Mouse (Mus musculus): Measurements from ENCODE around the gene Rab3il1. TPM values are rescaled to one million over a fixed set of nuclear protein-coding genes. Genes with fewer than 3 reads are reported as not detected.

The Rab3il1 gene
- total and polyA plus RNA-seq, 2 experiments from 2014 or later, result 19.7 to 22.2 TPM

DNA sequence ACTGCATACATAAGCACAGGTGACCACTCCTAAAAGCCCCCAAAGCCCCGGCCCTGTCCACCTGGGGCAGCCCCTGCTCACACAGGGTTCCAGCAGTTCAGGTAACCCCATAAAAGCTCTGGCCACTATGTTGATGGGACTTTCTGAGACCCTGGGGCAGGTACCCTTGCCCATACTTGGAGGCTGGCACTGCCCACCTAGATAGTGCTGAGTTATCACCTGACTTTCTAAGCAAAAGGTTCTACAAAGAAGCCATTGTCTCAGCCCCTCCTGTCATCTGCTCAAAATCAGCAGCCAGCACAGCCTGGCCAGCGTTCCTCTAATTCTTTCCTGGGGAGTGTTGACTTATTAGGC is 3.4 kb upstream of the Rab3il1 start:
- H3K9me3 ChIP-seq (ENCODE audit: low read length), result no peaks in the 10 kb centered on the region
- H3K4me3 ChIP-seq (ENCODE audit: low read length), result no peak overlapping the region
- ATAC-seq (no peak), DNase-seq (ENCODE audit: low spot score) (no peak)
- no peak for TF ChIP-seq CTCF (IDR thresholded peaks at IDR 0.05; ENCODE audit: low read depth)
- H3K27ac ChIP-seq, result no peak overlapping the region
- no peaks in the 10 kb centered on the region for H3K4me1 ChIP-seq (ENCODE audit: insufficient read depth, low read length)
- H3K27me3 ChIP-seq (ENCODE audit: insufficient read depth, low read length), result no peaks in the 10 kb centered on the region
- no peaks in the 10 kb centered on the region for H3K36me3 ChIP-seq (ENCODE audit: insufficient read depth, low read length)
- WGBS, result 78% methylated on average over 2 of the region's 2 CpGs
- H3K9ac ChIP-seq (replicated peaks; ENCODE audit: low read length), result no peak overlapping the region
- no peak overlapping the region for H3K4me2 ChIP-seq (ENCODE audit: low read depth, low read length)

DNA sequence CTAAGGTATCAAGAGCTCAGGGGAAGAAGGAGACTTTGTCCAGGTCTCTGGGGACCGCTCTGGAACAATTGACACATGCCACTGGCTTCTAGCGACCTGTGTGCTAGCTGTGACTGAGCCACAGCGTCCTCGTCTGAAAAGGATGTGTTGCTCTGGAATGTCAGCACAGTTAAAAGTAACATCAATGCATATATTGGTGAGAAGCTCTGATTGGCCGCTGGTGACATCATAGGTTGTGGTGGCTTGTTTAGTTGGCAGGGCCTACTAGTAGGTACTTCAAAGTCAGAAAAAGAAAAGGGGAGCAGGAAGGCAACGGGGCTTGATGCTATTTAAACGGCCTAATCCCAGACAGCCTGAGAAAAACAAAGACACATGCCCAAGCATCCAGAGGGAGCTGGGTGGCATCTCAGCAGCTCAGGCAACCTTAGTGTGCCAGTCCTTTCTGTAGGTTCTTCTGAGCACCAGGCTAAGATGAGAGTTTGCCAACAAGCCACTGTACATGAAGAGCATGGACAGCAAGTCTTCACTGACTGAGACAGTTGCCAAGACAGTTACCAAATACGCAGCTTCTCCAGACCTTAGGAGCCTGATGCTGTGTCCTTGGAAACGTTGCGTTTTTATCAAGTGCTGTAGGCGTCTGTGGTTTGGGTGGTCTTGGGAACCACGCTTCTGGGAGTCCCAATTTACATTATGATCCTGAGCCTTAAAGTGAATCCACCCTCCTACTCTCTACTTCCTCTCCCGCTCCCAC is 2.6 kb upstream of the Rab3il1 start:
- Histone ChIP-seq H3K4me3 (ENCODE audit: low read length) (no peak overlapping the region), H3K4me1 (ENCODE audit: insufficient read depth, low read length) (no peaks in the 10 kb centered on the region), H3K36me3 (ENCODE audit: insufficient read depth, low read length) (no peaks in the 10 kb centered on the region), H3K9ac (replicated peaks; ENCODE audit: low read length) (no peak overlapping the region), H3K4me2 (ENCODE audit: low read depth, low read length) (no peak overlapping the region), H3K27me3 (ENCODE audit: insufficient read depth, low read length) (no peaks in the 10 kb centered on the region), H3K9me3 (ENCODE audit: low read length) (no peaks in the 10 kb centered on the region), H3K27ac (no peak overlapping the region)
- ATAC-seq (no peak), DNase-seq (ENCODE audit: low spot score) (no peak)
- WGBS, result 64% methylated on average over 13 of the region's 13 CpGs
- no peak for TF ChIP-seq CTCF (IDR thresholded peaks at IDR 0.05; ENCODE audit: low read depth)

DNA sequence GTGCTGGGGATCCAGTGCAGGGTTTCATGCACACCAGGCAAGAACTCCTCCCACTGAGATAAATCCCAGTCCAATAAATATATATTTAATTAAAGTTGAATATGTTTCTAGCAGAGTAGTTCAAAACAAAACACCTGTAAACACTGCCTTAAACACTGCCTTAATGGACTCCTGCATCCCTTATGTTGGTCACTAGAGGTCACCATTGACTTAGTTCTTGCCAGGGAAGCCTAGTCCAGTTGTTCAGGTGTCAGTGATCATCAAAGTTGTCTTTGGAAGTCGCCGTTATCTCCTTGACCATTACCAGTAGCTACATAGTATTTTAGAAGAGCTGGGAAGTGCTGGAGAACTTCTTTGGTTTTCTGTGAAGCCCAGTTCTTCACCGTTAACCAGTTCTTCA is 1.1 kb upstream of the Rab3il1 start:
- H3K9ac ChIP-seq (replicated peaks; ENCODE audit: low read length), result no peak overlapping the region
- H3K4me2 ChIP-seq (ENCODE audit: low read depth, low read length), result no peak overlapping the region
- peak; percentile 88 for TF ChIP-seq CTCF (IDR thresholded peaks at IDR 0.05; ENCODE audit: low read depth)
- no peak overlapping the region for H3K4me3 ChIP-seq (ENCODE audit: low read length)
- no peaks in the 10 kb centered on the region for H3K9me3 ChIP-seq (ENCODE audit: low read length)
- 23% methylated on average over 3 of the region's 3 CpGs for WGBS
- no peaks in the 10 kb centered on the region for H3K4me1 ChIP-seq (ENCODE audit: insufficient read depth, low read length)
- no peaks in the 10 kb centered on the region for H3K27me3 ChIP-seq (ENCODE audit: insufficient read depth, low read length)
- peak; percentile 74 for DNase-seq (ENCODE audit: low spot score)
- H3K36me3 ChIP-seq (ENCODE audit: insufficient read depth, low read length), result no peaks in the 10 kb centered on the region
- peak; percentile 66; the same call in 1 of the 2 replicates for ATAC-seq
- no peak overlapping the region for H3K27ac ChIP-seq

DNA sequence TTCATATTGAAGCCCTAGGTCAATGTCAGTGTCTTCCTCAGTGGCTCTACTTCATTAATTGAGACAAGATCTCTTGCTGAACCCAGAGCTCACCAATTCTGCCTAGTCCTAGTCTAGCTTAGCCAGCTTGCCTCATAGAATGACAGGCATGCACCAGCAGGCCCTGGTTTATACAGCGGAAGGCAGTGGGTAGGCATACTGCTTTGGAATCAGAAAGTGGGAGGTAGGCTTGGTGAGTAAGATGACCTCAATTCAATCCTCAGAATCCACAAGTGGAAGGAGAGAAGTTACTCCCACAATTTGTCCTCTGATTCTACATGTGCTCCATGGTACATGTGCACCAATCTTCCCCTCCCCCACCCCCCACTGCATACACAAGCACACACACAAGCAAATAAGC is 2.2 kb downstream of the Rab3il1 start:
- no peak for DNase-seq (ENCODE audit: low spot score)
- no peaks in the 10 kb centered on the region for H3K4me1 ChIP-seq (ENCODE audit: insufficient read depth, low read length)
- no peaks in the 10 kb centered on the region for H3K36me3 ChIP-seq (ENCODE audit: insufficient read depth, low read length)
- no peak for ATAC-seq
- H3K4me3 ChIP-seq (ENCODE audit: low read length), result no peak overlapping the region
- H3K27ac ChIP-seq, result no peak overlapping the region
- H3K9ac ChIP-seq (replicated peaks; ENCODE audit: low read length), result no peak overlapping the region
- H3K27me3 ChIP-seq (ENCODE audit: insufficient read depth, low read length), result no peaks in the 10 kb centered on the region
- H3K4me2 ChIP-seq (ENCODE audit: low read depth, low read length), result no peak overlapping the region
- WGBS, result 97% methylated on average over 1 of the region's 1 CpGs
- H3K9me3 ChIP-seq (ENCODE audit: low read length), result no peaks in the 10 kb centered on the region
- no peak for TF ChIP-seq CTCF (IDR thresholded peaks at IDR 0.05; ENCODE audit: low read depth)

DNA sequence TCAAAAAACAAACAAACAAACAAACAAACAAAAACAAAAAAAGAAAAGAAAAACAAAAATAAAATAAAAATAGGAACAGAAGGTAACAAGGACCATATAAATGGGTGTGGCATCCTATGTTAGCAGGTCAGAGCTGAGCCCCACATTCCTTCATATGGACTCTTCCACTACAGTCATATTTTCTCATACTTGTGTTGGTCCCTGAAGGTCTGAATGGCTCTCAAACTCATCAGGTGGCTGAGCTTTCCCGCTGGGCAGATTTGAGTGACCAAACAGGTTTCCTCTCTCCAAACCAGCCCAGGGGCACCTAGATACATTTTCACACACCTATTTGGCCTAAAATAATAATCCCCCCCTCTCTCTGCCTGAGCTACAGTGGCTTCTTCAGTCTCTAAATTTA is 9.9 kb downstream of the Rab3il1 start:
- Histone ChIP-seq H3K27me3 (ENCODE audit: insufficient read depth, low read length) (no peaks in the 10 kb centered on the region), H3K4me2 (ENCODE audit: low read depth, low read length) (no peak overlapping the region), H3K9me3 (ENCODE audit: low read length) (no peaks in the 10 kb centered on the region), H3K9ac (replicated peaks; ENCODE audit: low read length) (no peak overlapping the region), H3K36me3 (ENCODE audit: insufficient read depth, low read length) (no peaks in the 10 kb centered on the region), H3K27ac (no peak overlapping the region), H3K4me3 (ENCODE audit: low read length) (no peak overlapping the region), H3K4me1 (ENCODE audit: insufficient read depth, low read length) (no peaks in the 10 kb centered on the region)
- no peak for DNase-seq (ENCODE audit: low spot score)
- TF ChIP-seq CTCF (IDR thresholded peaks at IDR 0.05; ENCODE audit: low read depth), result no peak
- 85% methylated on average over 1 of the region's 1 CpGs for WGBS
- no peak for ATAC-seq

DNA sequence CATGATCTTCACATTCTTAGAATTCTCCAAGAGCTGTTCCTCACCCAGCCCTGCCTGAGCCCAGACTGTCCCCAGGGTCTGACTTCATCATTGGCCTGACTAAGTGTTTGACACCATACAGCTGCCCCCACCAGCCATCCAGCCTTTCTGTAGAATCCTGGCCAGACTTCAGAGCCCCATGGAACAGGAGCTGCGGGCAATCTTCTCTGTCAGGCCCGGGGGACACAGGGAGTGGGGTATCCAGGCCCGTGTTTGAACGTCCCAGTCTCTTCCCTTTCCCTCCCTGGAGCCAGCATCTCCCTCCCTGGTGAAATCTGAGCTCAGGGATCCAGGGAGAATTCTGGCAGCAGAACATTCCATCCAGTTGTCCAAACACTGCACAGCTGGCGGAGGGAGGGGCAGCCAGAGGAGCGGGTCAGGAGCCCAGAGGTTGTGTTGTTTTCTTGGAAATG is 11.4 kb downstream of the Rab3il1 start:
- TF ChIP-seq CTCF (IDR thresholded peaks at IDR 0.05; ENCODE audit: low read depth), result no peak
- ATAC-seq (no peak), DNase-seq (ENCODE audit: low spot score) (no peak)
- Histone ChIP-seq H3K9me3 (ENCODE audit: low read length) (no peaks in the 10 kb centered on the region), H3K27ac (no peak overlapping the region; the same call in 1 of the 2 replicates), H3K4me3 (ENCODE audit: low read length) (no peak overlapping the region), H3K4me1 (ENCODE audit: insufficient read depth, low read length) (peaks cover 4% of the 10 kb centered on the region), H3K4me2 (ENCODE audit: low read depth, low read length) (no peak overlapping the region), H3K9ac (replicated peaks; ENCODE audit: low read length) (no peak overlapping the region), H3K36me3 (ENCODE audit: insufficient read depth, low read length) (no peaks in the 10 kb centered on the region), H3K27me3 (ENCODE audit: insufficient read depth, low read length) (no peaks in the 10 kb centered on the region)
- WGBS, result 50% methylated on average over 6 of the region's 6 CpGs

DNA sequence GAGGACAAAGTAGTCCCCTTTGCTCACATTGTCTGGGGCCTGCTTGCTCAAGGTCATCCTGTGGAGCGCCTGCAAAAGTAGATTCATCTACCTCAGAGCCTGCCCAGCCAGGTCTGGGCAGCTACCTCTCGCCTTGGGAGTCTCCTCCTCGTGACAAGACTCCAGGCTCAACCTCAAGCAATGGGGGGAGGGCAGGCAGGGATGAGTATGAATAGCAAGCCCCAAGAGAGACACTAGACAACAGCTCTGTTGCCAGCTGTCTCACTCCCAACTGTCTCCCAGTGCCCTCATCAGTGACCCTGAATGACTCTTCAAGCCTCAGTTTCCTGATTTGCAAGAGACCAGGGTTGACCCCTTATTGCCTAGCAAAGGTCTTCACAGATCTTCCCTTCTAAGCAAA is 11.9 kb downstream of the Rab3il1 start:
- 52% methylated on average over 3 of the region's 3 CpGs for WGBS
- Histone ChIP-seq H3K36me3 (ENCODE audit: insufficient read depth, low read length) (no peaks in the 10 kb centered on the region), H3K9ac (replicated peaks; ENCODE audit: low read length) (no peak overlapping the region), H3K4me1 (ENCODE audit: insufficient read depth, low read length) (peaks cover 7% of the 10 kb centered on the region), H3K4me3 (ENCODE audit: low read length) (no peak overlapping the region), H3K9me3 (ENCODE audit: low read length) (no peaks in the 10 kb centered on the region), H3K27ac (no peak overlapping the region; the same call in 1 of the 2 replicates), H3K4me2 (ENCODE audit: low read depth, low read length) (no peak overlapping the region), H3K27me3 (ENCODE audit: insufficient read depth, low read length) (no peaks in the 10 kb centered on the region)
- no peak for TF ChIP-seq CTCF (IDR thresholded peaks at IDR 0.05; ENCODE audit: low read depth)
- ATAC-seq (no peak), DNase-seq (ENCODE audit: low spot score) (no peak)
